Mouse (Mus musculus): ENCODE measurements around the gene Tat.

GRCm38 (mm10) chr8:109997381-109997780 is 7.1 kb downstream of the Tat start:
- no peak for TF ChIP-seq MEF2A (IDR thresholded peaks at IDR 0.05; ENCODE audit: borderline replicate concordance, low read depth, low read length)
- TF ChIP-seq CTCF (conservative IDR thresholded peaks at IDR 0.05 in 1 of 2, IDR thresholded peaks at IDR 0.05 in 1 of 2; ENCODE audit: low read depth in 2 of 2, low read length in 2 of 2), result no peak
- no peak for TF ChIP-seq GABPA (IDR thresholded peaks at IDR 0.05; ENCODE audit: insufficient replicate concordance, low read depth, low read length)

All from CH12.LX (cell line).